Mouse (Mus musculus): ENCODE results near the gene Gnaz.

Gene Gnaz

GRCm38 (mm10) chr10:75030234-75030633, 63.3 kb downstream of the Gnaz start:
- DNase-seq = no peak

GRCm38 (mm10) chr10:75031345-75032114, 64.6 kb downstream of the Gnaz start:
- no peak for DNase-seq

- DNase-seq = peak; percentile 66
These were observed 65.4 kb downstream of the Gnaz start, which contains the start of gene Rsph14 for GRCm38 (mm10) chr10:75032395-75032794. TSS of gene Rsph14 (minus strand) at chr10:75032586.

GRCm38 (mm10) chr10:75036883-75037379, 70.0 kb downstream of the Gnaz start, which contains the start of gene Rab36:
TSS of gene Rab36 (plus strand) at chr10:75037058.
- peak; percentile 83 to 85 for DNase-seq

- DNase-seq = peak; percentile 35 to 41
These were observed 75.1 kb downstream of the Gnaz start for GRCm38 (mm10) chr10:75042060-75042459.

- no peak for DNase-seq
These were observed 77.5 kb downstream of the Gnaz start for GRCm38 (mm10) chr10:75044459-75044858.

- no peak for DNase-seq
These were observed 78.9 kb downstream of the Gnaz start for GRCm38 (mm10) chr10:75045831-75046230.

GRCm38 (mm10) chr10:75048711-75049110, 81.7 kb downstream of the Gnaz start:
- no peak for DNase-seq

GRCm38 (mm10) chr10:75051364-75052074, 84.5 kb downstream of the Gnaz start:
- no peak for DNase-seq

- DNase-seq = no peak
These were observed 85.9 kb downstream of the Gnaz start for GRCm38 (mm10) chr10:75052902-75053301.

- DNase-seq = no peak
These were observed 86.7 kb downstream of the Gnaz start for GRCm38 (mm10) chr10:75053655-75054054.

GRCm38 (mm10) chr10:75054125-75054524, 87.1 kb downstream of the Gnaz start:
- no peak for DNase-seq

- peak; percentile 58 to 59 for DNase-seq
These were observed 88.7 kb downstream of the Gnaz start for GRCm38 (mm10) chr10:75055672-75056071.

GRCm38 (mm10) chr10:75056255-75056654, 89.3 kb downstream of the Gnaz start:
- DNase-seq = no peak

GRCm38 (mm10) chr10:75058336-75058735, 91.4 kb downstream of the Gnaz start:
- no peak for DNase-seq

- DNase-seq = peak in 1 of 2 experiments; percentile 18
These were observed 91.9 kb downstream of the Gnaz start for GRCm38 (mm10) chr10:75058761-75059395.

GRCm38 (mm10) chr10:75059396-75059795, 92.4 kb downstream of the Gnaz start:
- peak; percentile 76 for DNase-seq

- DNase-seq = peak; percentile 64 to 70
These were observed 93.4 kb downstream of the Gnaz start, which contains the start of gene Bcr for GRCm38 (mm10) chr10:75060217-75060842. TSS of gene Bcr (plus strand) at chr10:75060592.

GRCm38 (mm10) chr10:75060843-75061235, 93.9 kb downstream of the Gnaz start:
- DNase-seq = peak; percentile 38 to 49

- peak; percentile 30 for DNase-seq
These were observed 94.6 kb downstream of the Gnaz start for GRCm38 (mm10) chr10:75061341-75062188.

- no peak for DNase-seq
These were observed 95.2 kb downstream of the Gnaz start for GRCm38 (mm10) chr10:75062189-75062561.

- peak; percentile 14 to 22 for DNase-seq
These were observed 95.6 kb downstream of the Gnaz start for GRCm38 (mm10) chr10:75062621-75063020.

Measured in B cell, adult 2 months (primary cell).